Mouse (Mus musculus) stomach, postnatal 0 days (tissue): ENCODE results near the gene Bap1. TPM values are rescaled to one million over a fixed set of nuclear protein-coding genes. Genes with fewer than 3 reads are reported as not detected.

Source experiments
- ATAC-seq: fragments of 200-750 bp; cut with Nextera tagmentation; 2 replicates; pipeline ENCODE4 v1.8.0; 2017; ENCODE audit not compliant: low FRiP score, low TSS enrichment
- DNase-seq: peaks from one replicate; pipeline ENCODE4 v3.0.0-alpha.2; 2016; ENCODE audit warnings: low spot score
- H3K27ac ChIP-seq: fragments of 300-500 bp; sonication (generic); replicated peaks from 2 replicates; pipeline ENCODE4 v1.5.1; 2014; ENCODE audit warnings: mild to moderate bottlenecking, control low read depth
- H3K27me3 ChIP-seq: fragments of 300-500 bp; sonication (generic); 2 replicates; pipeline ENCODE4 v1.6.1; 2014; ENCODE audit warnings: low read length; ENCODE audit not compliant: control insufficient read depth, insufficient read depth
- H3K36me3 ChIP-seq: fragments of 300-500 bp; sonication (generic); 2 replicates; pipeline ENCODE4 v1.6.1; 2014; ENCODE audit warnings: low read length, mixed read lengths; ENCODE audit not compliant: control insufficient read depth, insufficient read depth
- H3K4me1 ChIP-seq: fragments of 300-500 bp; sonication (generic); replicated peaks from 2 replicates; pipeline ENCODE4 v1.6.1; 2014; ENCODE audit warnings: antibody characterized with exemption; ENCODE audit not compliant: control insufficient read depth, insufficient read depth
- H3K4me2 ChIP-seq: fragments of 300-500 bp; sonication (generic); replicated peaks from 2 replicates; pipeline ENCODE4 v1.6.1; 2014; ENCODE audit warnings: low read depth, mild to moderate bottlenecking, control low read depth, moderate library complexity
- H3K4me3 ChIP-seq: fragments of 300-500 bp; sonication (generic); 2 replicates; pipeline ENCODE4 v1.5.1; 2014; ENCODE audit warnings: low read depth, low read length, control low read depth
- H3K9ac ChIP-seq: fragments of 300-500 bp; sonication (generic); 2 replicates; pipeline ENCODE4 v1.6.1; 2014; ENCODE audit warnings: mild to moderate bottlenecking, low read length, control low read depth, mixed read lengths
- H3K9me3 ChIP-seq: fragments of 300-500 bp; sonication (generic); 2 replicates; pipeline ENCODE4 v1.6.1; 2016; ENCODE audit warnings: low read length; ENCODE audit not compliant: control insufficient read depth
- CTCF ChIP-seq: IDR thresholded peaks from 2 replicates; pipeline ENCODE4 v1.5.1; 2016; ENCODE audit warnings: antibody characterized with exemption, low read depth, mild to moderate bottlenecking, moderate library complexity
- EP300 ChIP-seq: optimal IDR thresholded peaks from 2 replicates; pipeline ENCODE3; 2016; ENCODE audit warnings: antibody characterized with exemption
- WGBS: fragments of 180-500 bp; shearing (Covaris S2); extraction: QIAGEN DNeasy Blood & Tissue Kit; methylation state at CpG from one replicate; pipeline ENCODE4 v1.1.7; 2014; 5-methylcytosine and 5-hydroxymethylcytosine counted together
- polyA plus RNA-seq: library from polyadenylated mRNA; unstranded; fragments of >200 nt; fragmentation: Nextera tagmentation; extraction: Ambion mirVana; gene quantifications from 2 replicates; pipeline ENCODE4 v1.2.1, GENCODE M21; 2015

Bap1 gene
- polyA plus RNA-seq = 22.5 and 24.5 TPM in 2 replicates

DNA sequence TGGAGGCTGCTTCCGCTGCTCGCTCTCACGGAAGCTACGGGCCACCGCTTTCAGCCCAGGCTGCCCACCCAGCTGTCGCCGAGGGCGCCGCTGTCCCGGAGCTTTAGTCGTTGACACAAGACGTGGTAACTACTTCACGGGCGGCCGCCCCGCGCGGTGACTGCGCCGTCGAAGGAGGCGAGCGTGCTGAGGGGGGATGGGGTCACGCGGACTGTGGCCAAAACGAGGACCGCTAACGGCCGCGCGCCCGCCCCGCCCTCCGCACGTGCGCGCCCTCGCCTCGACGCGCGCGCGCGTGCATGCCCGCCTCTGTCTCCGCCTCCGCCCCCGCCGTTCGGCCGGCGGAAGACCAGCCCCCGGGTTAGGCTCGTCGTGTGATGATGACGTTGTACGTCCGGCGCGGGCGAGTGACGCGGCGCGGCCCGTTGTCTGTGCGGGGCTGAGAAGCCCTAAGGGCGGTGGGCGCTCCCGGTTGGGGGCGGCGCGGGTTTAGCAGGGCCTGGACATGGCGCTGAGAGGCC, at the start of gene Bap1, which contains the start of gene Phf7:
Gene Bap1, plus strand, starts transcription at position 367 of the 521 bp plus-strand sequence.
Gene Phf7, minus strand, starts transcription at position 234 of the 521 bp plus-strand sequence.
- Histone ChIP-seq H3K4me2 (peak within 1 kb of the TSS; percentile 86), H3K4me3 (peak within 1 kb of the TSS; percentile 99), H3K27me3 (no peaks in the 10 kb centered on the region), H3K4me1 (no peaks in the 10 kb centered on the region), H3K9ac (peak within 1 kb of the TSS; percentile 99), H3K9me3 (no peaks in the 10 kb centered on the region), H3K36me3 (peaks cover 16% of the 10 kb centered on the region), H3K27ac (peak within 1 kb of the TSS; percentile 95)
- DNase-seq = peak; percentile 96
- WGBS = under 1% methylated on average over 58 of the region's 75 CpGs
- peak; percentile 94 for ATAC-seq
- TF ChIP-seq EP300 (no peak), CTCF (peak; percentile 21)

DNA sequence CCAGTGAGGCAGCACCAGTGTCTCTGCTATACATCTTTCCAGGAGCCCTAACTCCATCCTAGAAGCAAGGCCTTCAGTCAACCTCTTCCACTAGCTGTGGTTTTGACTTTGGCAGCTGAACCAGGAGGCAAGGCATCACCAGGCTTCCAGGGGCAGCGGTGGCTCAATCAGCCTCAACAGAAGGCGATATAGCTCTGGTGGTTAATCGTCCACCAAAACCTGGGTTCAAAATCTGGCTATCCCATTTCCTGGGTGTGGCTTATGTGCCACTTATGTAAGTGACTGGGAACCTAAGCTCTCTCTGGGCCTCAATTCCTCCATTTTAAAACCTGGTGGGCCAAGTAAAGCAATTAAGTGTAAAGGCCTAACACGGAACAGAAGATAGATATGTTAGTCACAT, 46.4 kb upstream of the Bap1 start:
- H3K4me2 ChIP-seq = peak overlapping the region; percentile 75
- H3K9ac ChIP-seq = peak overlapping the region; percentile 94
- 56% methylated on average over 4 of the region's 4 CpGs for WGBS
- H3K27ac ChIP-seq = peak overlapping the region; percentile 92
- H3K27me3 ChIP-seq = no peaks in the 10 kb centered on the region
- H3K4me1 ChIP-seq = no peaks in the 10 kb centered on the region; the same call in 1 of the 2 replicates
- no peak for TF ChIP-seq CTCF
- TF ChIP-seq EP300 = no peak
- DNase-seq (no peak), ATAC-seq (no peak)
- H3K36me3 ChIP-seq = peaks cover 25% of the 10 kb centered on the region
- no peaks in the 10 kb centered on the region for H3K9me3 ChIP-seq
- peak overlapping the region; percentile 78 for H3K4me3 ChIP-seq

DNA sequence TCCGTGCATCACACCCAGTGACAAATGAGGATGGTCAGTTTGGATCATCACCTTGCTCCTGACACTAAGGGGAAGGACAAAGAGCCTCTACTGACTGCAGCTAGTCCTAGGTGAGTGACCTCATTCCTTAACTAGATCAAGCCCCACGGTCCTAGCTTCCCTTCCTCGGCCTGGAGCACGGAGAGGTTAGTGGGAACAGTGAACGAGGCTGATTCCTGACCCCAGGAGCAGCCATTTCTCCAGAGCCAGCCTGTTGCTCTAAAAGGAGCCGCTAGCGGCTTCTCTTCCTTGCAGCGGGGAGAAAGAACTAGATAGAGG, 46.0 kb upstream of the Bap1 start:
- peak; percentile 33; the same call in 1 of the 2 replicates for ATAC-seq
- peak overlapping the region; percentile 78 for H3K4me3 ChIP-seq
- no peaks in the 10 kb centered on the region for H3K9me3 ChIP-seq
- H3K36me3 ChIP-seq = peaks cover 25% of the 10 kb centered on the region
- no peaks in the 10 kb centered on the region; the same call in 1 of the 2 replicates for H3K4me1 ChIP-seq
- DNase-seq = no peak
- TF ChIP-seq CTCF (no peak), EP300 (no peak)
- WGBS = 4% methylated on average over 7 of the region's 8 CpGs
- H3K27me3 ChIP-seq = no peaks in the 10 kb centered on the region
- peak overlapping the region; percentile 92 for H3K27ac ChIP-seq
- H3K4me2 ChIP-seq = peak overlapping the region; percentile 75
- H3K9ac ChIP-seq = peak overlapping the region; percentile 94

DNA sequence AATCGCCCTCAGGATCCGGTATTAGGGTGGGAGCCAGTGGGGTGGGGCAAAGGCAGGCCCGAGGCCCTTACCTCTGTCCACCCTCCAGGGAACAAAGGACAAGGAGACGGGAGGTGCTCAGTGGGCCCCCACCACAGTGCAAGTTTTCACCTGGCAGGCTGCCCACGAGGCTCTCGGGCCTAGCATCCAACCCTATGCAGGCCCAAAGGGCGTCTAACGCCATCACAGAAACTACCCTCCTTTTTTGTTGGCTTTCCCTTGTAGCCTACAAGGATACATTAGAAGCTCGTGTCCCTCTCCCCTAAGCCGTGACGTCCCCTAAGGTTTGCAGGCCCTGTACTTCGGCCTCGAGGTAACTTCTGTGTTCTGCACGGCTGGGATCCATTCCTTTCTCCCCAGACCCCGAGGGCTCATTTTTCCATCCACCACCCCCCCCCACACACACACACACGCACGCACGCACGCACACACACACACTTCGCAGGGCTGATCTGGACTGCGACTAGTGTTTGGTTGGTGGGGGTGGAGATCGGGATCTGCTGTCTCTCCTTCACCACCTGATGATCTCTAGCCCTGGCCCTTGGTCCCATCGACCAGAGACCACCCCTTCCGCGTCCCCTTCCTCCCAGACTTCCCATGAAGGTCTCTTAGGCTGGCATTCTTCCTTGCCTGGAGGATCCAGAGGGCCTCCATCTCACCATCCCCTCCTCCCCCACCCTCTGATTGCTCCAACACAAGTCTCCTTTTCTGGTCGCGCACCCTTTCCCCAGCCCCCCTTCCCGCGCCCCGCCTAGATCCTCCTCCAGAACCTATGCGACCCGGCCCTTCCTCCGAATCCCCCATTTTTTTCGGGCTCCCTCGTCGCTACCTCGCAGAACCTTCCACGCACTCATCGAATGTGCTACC, 45.4 kb upstream of the Bap1 start:
- Histone ChIP-seq H3K9me3 (no peaks in the 10 kb centered on the region), H3K4me2 (peak overlapping the region; percentile 75), H3K27ac (peak overlapping the region; percentile 92), H3K36me3 (peaks cover 25% of the 10 kb centered on the region), H3K4me3 (peak overlapping the region; percentile 78), H3K9ac (peak overlapping the region; percentile 94), H3K27me3 (no peaks in the 10 kb centered on the region), H3K4me1 (no peaks in the 10 kb centered on the region; the same call in 1 of the 2 replicates)
- TF ChIP-seq EP300 (no peak), CTCF (no peak)
- WGBS = 0% methylated on average over 38 of the region's 39 CpGs
- ATAC-seq = peak; percentile 57
- peak; percentile 68 for DNase-seq

DNA sequence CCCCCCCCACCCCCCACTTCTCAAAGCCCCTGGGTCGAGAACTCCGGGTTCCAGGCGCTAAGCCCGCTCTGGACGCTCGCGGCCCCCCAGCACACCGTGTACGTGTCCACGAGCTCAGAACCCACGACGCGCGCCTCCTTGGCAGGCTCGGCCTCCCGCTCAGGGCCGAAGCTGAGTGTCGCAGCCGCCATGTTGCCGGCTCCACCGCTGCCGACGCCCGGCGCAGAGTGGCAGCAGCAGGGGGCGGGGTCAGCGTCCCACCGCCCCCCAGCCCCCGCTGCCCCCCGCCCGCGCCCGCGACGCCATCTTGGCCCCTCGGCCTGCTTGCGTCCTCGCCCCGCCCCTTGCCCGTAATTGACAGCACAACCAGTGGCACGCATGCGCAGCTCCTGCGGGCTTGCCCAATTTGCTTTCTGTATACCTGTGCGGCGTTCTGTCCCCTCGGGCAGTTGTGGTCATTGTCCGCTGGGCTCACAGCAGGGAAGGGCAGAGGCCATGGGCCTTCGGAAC, 44.7 kb upstream of the Bap1 start:
- peak; percentile 81 for ATAC-seq
- Histone ChIP-seq H3K4me3 (peak overlapping the region; percentile 78), H3K27me3 (no peaks in the 10 kb centered on the region), H3K4me1 (no peaks in the 10 kb centered on the region; the same call in 1 of the 2 replicates), H3K27ac (peak overlapping the region; percentile 92), H3K9me3 (no peaks in the 10 kb centered on the region), H3K36me3 (peaks cover 22% of the 10 kb centered on the region), H3K9ac (peak overlapping the region; percentile 94), H3K4me2 (peak overlapping the region; percentile 75)
- peak; percentile 96 for DNase-seq
- under 1% methylated on average over 48 of the region's 48 CpGs for WGBS
- TF ChIP-seq EP300 (no peak), CTCF (peak; percentile 9; the same call in 1 of the 2 replicates)
